Mouse (Mus musculus) layer of hippocampus, postnatal 10 days (tissue): ENCODE data around the gene Vps26c. TPM values are rescaled to one million over a fixed set of nuclear protein-coding genes. Genes with fewer than 3 reads are reported as not detected.
A peak's percentile ranks its signal among the peaks of the same experiment; 100 is the strongest.

Source experiments
- DNase-seq, 2 experiments: peaks; one replicate each; pipeline ENCODE4 v3.0.0; 2021; ENCODE audit warnings: low spot score in 2 of 2
- long read RNA-seq: library from polyadenylated mRNA; stranded (forward); transcript quantifications from one replicate; pipeline ENCODE4 v2.0.0, GENCODE M21; 2023
- total RNA-seq, 2 experiments: library from RNA; stranded (reverse); gene quantifications; 2 replicates each; pipeline ENCODE4 v1.2.3; 2021

Vps26c gene
- total RNA-seq, result 10 to 100 TPM; 32.1 to 42.0 TPM
- long read RNA-seq, transcript Vps26c-201 (8 exons, 2,547 nt), result major isoform, 42 of 56 reads
- long read RNA-seq, partial matches to known transcripts, result 2 of 56 reads
- long read RNA-seq, other reads (novel, unspliced or antisense), result 12 of 56 reads

- peak; percentile 96 to 98 for DNase-seq
Observed at GRCm38 (mm10) chr16:94526344-94527151, at the start of gene Vps26c. TSS of gene Vps26c (minus strand) at chr16:94526830.

- no peak for DNase-seq
Observed at GRCm38 (mm10) chr16:94575757-94576156, 49.1 kb upstream of the Vps26c start.

- DNase-seq, result no peak
Observed at GRCm38 (mm10) chr16:94574718-94575094, 48.1 kb upstream of the Vps26c start.

- no peak for DNase-seq
Observed at GRCm38 (mm10) chr16:94574025-94574717, 47.5 kb upstream of the Vps26c start.

- DNase-seq, result no peak
Observed at GRCm38 (mm10) chr16:94572422-94572821, 45.8 kb upstream of the Vps26c start.

- peak in 1 of 2 experiments; percentile 24 for DNase-seq
Observed at GRCm38 (mm10) chr16:94571111-94571993, 44.7 kb upstream of the Vps26c start.

GRCm38 (mm10) chr16:94570361-94571041 lies 43.9 kb upstream of the Vps26c start:
- DNase-seq, result peak; percentile 58 to 72

- peak; percentile 98 for DNase-seq
Observed at GRCm38 (mm10) chr16:94569229-94570176, 42.9 kb upstream of the Vps26c start, which contains the start of gene Dyrk1a. TSS of gene Dyrk1a (plus strand) at chr16:94570010.

- DNase-seq, result no peak
Observed at GRCm38 (mm10) chr16:94568335-94569228, 42.0 kb upstream of the Vps26c start.

GRCm38 (mm10) chr16:94567751-94568150 lies 41.1 kb upstream of the Vps26c start:
- DNase-seq, result no peak

GRCm38 (mm10) chr16:94566834-94567585 lies 40.4 kb upstream of the Vps26c start:
- no peak for DNase-seq

GRCm38 (mm10) chr16:94566124-94566523 lies 39.5 kb upstream of the Vps26c start:
- DNase-seq, result no peak

- no peak for DNase-seq
Observed at GRCm38 (mm10) chr16:94560618-94561017, 34.0 kb upstream of the Vps26c start.

GRCm38 (mm10) chr16:94559782-94560181 lies 33.2 kb upstream of the Vps26c start:
- no peak for DNase-seq

GRCm38 (mm10) chr16:94559282-94559681 lies 32.7 kb upstream of the Vps26c start:
- DNase-seq, result no peak

- DNase-seq, result no peak
Observed at GRCm38 (mm10) chr16:94556228-94556627, 29.6 kb upstream of the Vps26c start.

- no peak for DNase-seq
Observed at GRCm38 (mm10) chr16:94555346-94555745, 28.7 kb upstream of the Vps26c start.

GRCm38 (mm10) chr16:94551934-94552333 lies 25.3 kb upstream of the Vps26c start:
- DNase-seq, result no peak
